Mouse (Mus musculus) heart, adult 2 months (tissue): ENCODE data around the gene Zswim1.

Source experiments
- CTCF ChIP-seq: fragments of 200-600 bp; IDR thresholded peaks from 2 replicates; pipeline ENCODE4 v1.8.1; 2022; ENCODE audit warnings: antibody characterized with exemption, mild to moderate bottlenecking, moderate library complexity
- EP300 ChIP-seq: fragments of 200-500 bp; IDR thresholded peaks from 2 replicates; pipeline ENCODE4 v1.6.1; 2011; ENCODE audit warnings: low read depth, low read length, control low read depth; ENCODE audit not compliant: insufficient read depth
- POLR2A ChIP-seq: fragments of 200-500 bp; IDR thresholded peaks from 2 replicates; pipeline ENCODE4 v1.6.1; 2011; ENCODE audit warnings: mild to moderate bottlenecking, low read depth, low read length, control low read depth; ENCODE audit not compliant: insufficient read depth

DNA sequence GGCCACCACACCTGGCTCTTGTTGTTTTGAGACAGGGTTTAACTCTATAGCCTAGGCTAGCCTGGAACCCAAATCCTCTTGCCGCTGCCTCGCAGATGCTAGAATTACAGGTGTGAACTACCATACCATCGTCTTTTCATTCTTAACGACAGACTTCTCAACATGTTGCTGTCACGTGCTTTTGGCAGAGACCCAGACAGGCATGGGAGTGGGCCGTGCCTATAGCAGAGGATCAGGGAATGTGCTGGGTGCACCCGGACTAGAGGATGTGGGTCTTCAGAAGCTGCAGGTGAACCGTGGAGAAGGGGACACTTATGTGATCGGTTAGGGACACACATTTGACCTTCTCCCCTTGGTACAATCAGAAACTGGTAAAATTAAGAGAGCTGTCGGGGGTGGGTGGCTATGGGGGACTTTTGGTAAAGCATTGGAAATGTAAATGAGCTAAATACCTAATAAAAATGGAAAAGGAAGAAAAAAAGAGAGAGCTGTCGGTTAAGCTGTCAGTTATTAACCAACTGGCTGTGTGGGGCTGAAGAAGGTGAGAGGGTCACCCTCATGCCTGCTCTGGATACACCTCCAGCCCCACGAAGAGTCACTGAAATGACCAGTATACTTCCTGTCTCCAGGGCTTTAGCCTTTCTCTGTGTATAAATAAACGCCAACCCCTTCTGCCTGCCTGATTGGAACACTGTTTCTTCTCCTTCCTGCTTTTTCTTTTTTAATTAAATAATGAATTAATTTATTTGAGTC lies 22.1 kb upstream of the Zswim1 start:
- TF ChIP-seq CTCF: no peak
- TF ChIP-seq POLR2A: no peak
- no peak for TF ChIP-seq EP300
